Mouse (Mus musculus) hindbrain, embryonic 12.5 days (tissue): ENCODE measurements around the gene Pnpla6. TPM values are rescaled to one million over a fixed set of nuclear protein-coding genes. Genes with fewer than 3 reads are reported as not detected.

Experiments
- ATAC-seq: fragments of 200-750 bp; cut with Nextera tagmentation; 2 replicates; pipeline ENCODE4 v1.8.0; 2017; ENCODE audit warnings: moderate TSS enrichment; ENCODE audit not compliant: low FRiP score
- H3K27ac ChIP-seq: fragments of 300-500 bp; sonication (generic); 2 replicates; pipeline ENCODE4 v1.5.1; 2016; ENCODE audit warnings: mild to moderate bottlenecking
- H3K27me3 ChIP-seq: fragments of 300-500 bp; sonication (generic); 2 replicates; pipeline ENCODE4 v1.6.1; 2016; ENCODE audit warnings: mild to moderate bottlenecking
- H3K36me3 ChIP-seq: fragments of 300-500 bp; sonication (generic); 2 replicates; pipeline ENCODE4 v1.6.1; 2016; ENCODE audit warnings: mild to moderate bottlenecking
- H3K4me1 ChIP-seq: fragments of 300-500 bp; sonication (generic); 2 replicates; pipeline ENCODE4 v1.6.1; 2016
- H3K4me2 ChIP-seq: fragments of 300-500 bp; sonication (generic); replicated peaks from 2 replicates; pipeline ENCODE4 v1.6.1; 2016; ENCODE audit warnings: mild to moderate bottlenecking
- H3K4me3 ChIP-seq: fragments of 300-500 bp; sonication (generic); 2 replicates; pipeline ENCODE4 v1.5.1; 2016; ENCODE audit warnings: mild to moderate bottlenecking
- H3K9ac ChIP-seq: fragments of 300-500 bp; sonication (generic); 2 replicates; pipeline ENCODE4 v1.6.1; 2016; ENCODE audit warnings: mild to moderate bottlenecking, moderate library complexity
- H3K9me3 ChIP-seq: fragments of 300-500 bp; sonication (generic); replicated peaks from 2 replicates; pipeline ENCODE4 v1.6.1; 2016; ENCODE audit warnings: mild to moderate bottlenecking
- WGBS: fragments of 180-500 bp; shearing (Covaris S2); methylation state at CpG from one replicate; pipeline ENCODE4 v1.1.7; 2016; 5-methylcytosine and 5-hydroxymethylcytosine counted together
- polyA plus RNA-seq: library from polyadenylated mRNA; unstranded; fragments of >200 nt; fragmentation: Nextera tagmentation; extraction: Ambion mirVana; gene quantifications from 2 replicates; pipeline ENCODE4 v1.2.1, GENCODE M21; 2016

Pnpla6 gene
- polyA plus RNA-seq, result 32.6 and 38.9 TPM in 2 replicates

GRCm38 (mm10) chr8:3515260-3515671, at the start of gene Pnpla6:
Pnpla6 (plus strand) TSS chr8:3515384.
- H3K4me1 ChIP-seq, result peaks cover 5% of the 10 kb centered on the region
- peak; percentile 63 for ATAC-seq
- peak within 1 kb of the TSS; percentile 69 for H3K9ac ChIP-seq
- WGBS, result 0% methylated on average over 24 of the region's 25 CpGs
- H3K4me3 ChIP-seq, result peak within 1 kb of the TSS; percentile 52
- H3K27me3 ChIP-seq, result no peaks in the 10 kb centered on the region
- peak within 1 kb of the TSS; percentile 69 for H3K27ac ChIP-seq
- no peaks in the 10 kb centered on the region for H3K9me3 ChIP-seq
- peaks cover 33% of the 10 kb centered on the region for H3K36me3 ChIP-seq
- peak within 1 kb of the TSS; percentile 94 for H3K4me2 ChIP-seq

DNA sequence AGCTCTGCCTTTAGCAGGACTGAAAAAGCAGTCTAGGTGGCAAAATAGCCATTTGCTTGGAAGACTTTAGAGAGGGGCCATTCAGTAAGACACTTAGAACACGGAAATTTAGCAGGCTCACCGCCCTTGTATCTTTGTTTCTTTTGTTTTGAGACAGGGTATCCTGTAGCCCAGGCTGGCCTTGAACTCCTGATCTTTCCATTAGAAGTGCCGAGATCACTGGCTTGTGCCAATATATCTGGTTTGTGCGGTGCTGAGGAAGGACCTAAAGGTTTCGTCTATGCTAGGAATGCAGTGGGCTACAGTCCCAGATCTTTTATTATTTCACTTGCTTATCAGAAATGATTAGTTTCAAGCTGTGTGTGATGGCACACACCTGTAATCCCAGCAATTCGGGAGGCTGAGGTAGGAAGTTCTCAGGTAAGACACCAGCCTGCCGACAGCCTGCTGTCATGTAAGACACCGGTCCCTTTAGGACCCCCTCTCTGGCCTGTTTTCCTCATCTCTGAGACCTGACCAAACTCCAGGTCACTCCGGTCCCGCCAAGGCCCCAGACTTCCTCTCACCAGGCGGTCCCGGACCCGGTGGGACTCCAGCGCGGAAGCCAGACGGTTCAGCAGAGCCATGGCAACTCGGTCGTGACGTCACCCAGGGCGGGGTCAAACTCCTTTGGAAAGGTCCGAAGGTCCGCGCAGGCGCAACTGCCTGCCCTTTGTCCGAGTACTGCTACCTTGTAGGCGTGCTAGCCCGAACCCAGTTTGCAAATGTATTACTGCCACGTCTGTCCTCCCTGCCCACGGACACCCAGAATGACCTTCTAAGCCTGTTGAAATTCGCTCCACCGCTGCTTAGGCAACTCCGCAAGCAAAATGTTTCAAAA, 47.9 kb upstream of the Pnpla6 start, which contains the start of gene Pex11g:
Gene Pex11g, minus strand, starts transcription at position 675 of the 880 bp plus-strand sequence.
- Histone ChIP-seq H3K27me3 (no peaks in the 10 kb centered on the region), H3K4me3 (peak within 1 kb of the TSS; percentile 35), H3K9me3 (no peaks in the 10 kb centered on the region), H3K36me3 (no peaks in the 10 kb centered on the region), H3K4me1 (peaks cover 8% of the 10 kb centered on the region; the same call in 1 of the 2 replicates), H3K27ac (peak within 1 kb of the TSS; percentile 89), H3K4me2 (peak within 1 kb of the TSS; percentile 67), H3K9ac (peak within 1 kb of the TSS; percentile 68)
- peak; percentile 91 for ATAC-seq
- whole genome bisulfite sequencing, result 9% methylated on average over 32 of the region's 32 CpGs

GRCm38 (mm10) chr8:3467886-3468545, 47.2 kb upstream of the Pnpla6 start:
- H3K9ac ChIP-seq, result peak overlapping the region; percentile 68
- ATAC-seq, result peak; percentile 41
- H3K4me1 ChIP-seq, result peaks cover 8% of the 10 kb centered on the region; the same call in 1 of the 2 replicates
- peak overlapping the region; percentile 67 for H3K4me2 ChIP-seq
- peak overlapping the region; percentile 89 for H3K27ac ChIP-seq
- H3K9me3 ChIP-seq, result no peaks in the 10 kb centered on the region
- no peaks in the 10 kb centered on the region for H3K27me3 ChIP-seq
- H3K36me3 ChIP-seq, result no peaks in the 10 kb centered on the region
- H3K4me3 ChIP-seq, result peak overlapping the region; percentile 35
- 57% methylated on average over 9 of the region's 9 CpGs for WGBS

DNA sequence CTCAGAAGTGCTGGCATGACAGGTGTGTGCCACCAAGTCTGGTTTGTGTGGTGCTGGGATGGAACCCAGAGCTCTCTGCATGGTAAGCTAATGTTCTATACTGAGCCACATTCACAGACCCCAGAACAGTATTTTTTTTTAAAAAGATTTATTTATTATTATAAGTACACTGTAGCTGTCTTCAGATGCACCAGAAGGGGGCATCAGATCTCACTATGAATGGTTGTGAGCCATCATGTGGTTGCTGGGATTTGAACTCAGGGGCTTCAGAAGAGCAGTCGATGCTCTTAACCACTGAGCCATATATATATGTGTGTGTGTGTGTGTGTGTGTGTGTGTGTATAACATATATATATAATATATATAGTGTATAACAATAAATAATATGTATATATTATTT, 46.3 kb upstream of the Pnpla6 start:
- Histone ChIP-seq H3K4me3 (no peak overlapping the region), H3K4me2 (no peak overlapping the region), H3K36me3 (no peaks in the 10 kb centered on the region), H3K4me1 (peaks cover 8% of the 10 kb centered on the region; the same call in 1 of the 2 replicates), H3K9ac (no peak overlapping the region), H3K27ac (no peak overlapping the region), H3K27me3 (no peaks in the 10 kb centered on the region), H3K9me3 (no peaks in the 10 kb centered on the region)
- no peak for ATAC-seq
- WGBS, result 93% methylated on average over 1 of the region's 1 CpGs

- ATAC-seq, result no peak
- H3K27ac ChIP-seq, result no peak within 1 kb of the TSS
- H3K9ac ChIP-seq, result no peak within 1 kb of the TSS
- no peaks in the 10 kb centered on the region for H3K9me3 ChIP-seq
- peaks cover 8% of the 10 kb centered on the region; the same call in 1 of the 2 replicates for H3K4me1 ChIP-seq
- peaks cover 5% of the 10 kb centered on the region; the same call in 1 of the 2 replicates for H3K27me3 ChIP-seq
- no peaks in the 10 kb centered on the region for H3K36me3 ChIP-seq
- H3K4me3 ChIP-seq, result no peak within 1 kb of the TSS
- H3K4me2 ChIP-seq, result no peak within 1 kb of the TSS
These were observed 44.6 kb upstream of the Pnpla6 start, which contains the start of gene Tex45 for GRCm38 (mm10) chr8:3470562-3470961. Tex45 (plus strand) TSS chr8:3470862.

DNA sequence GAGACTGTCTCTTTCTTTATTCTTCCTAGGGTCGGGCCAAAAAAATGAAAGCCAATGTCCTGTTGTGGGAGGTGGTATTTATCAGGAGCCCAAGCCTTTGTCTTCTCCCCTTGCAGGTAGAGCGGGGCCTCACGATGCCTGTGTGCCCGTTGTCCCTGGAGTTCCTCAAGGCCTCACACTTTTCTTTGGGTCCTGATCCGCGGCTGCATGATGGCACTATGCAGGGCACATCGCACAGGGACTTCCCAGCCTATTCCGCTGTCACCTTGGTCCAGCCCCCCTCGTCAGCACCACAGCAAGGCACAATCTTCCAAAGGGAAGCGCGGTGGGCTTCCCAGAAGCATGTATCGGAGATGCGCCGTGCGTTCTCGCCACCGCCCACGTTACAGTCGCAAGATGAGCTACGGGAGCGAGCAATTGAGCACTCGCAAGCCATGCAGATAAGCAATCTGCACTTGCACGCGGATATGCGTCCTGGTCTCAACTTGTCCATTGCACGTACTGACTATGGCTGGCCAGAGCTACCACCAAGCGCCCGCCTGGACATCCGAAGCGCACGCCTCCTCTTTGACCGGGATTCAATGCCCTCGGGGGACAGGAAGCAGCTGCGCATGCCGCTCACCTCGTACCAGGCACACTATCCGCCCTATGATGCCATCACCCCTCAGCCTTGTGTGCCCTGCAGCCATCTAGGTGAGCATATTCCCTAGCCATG, 39.3 kb upstream of the Pnpla6 start:
- Histone ChIP-seq H3K9me3 (no peaks in the 10 kb centered on the region), H3K36me3 (no peaks in the 10 kb centered on the region), H3K4me2 (peak overlapping the region; percentile 50), H3K4me3 (peak overlapping the region; percentile 27), H3K27ac (no peak overlapping the region), H3K4me1 (no peaks in the 10 kb centered on the region), H3K27me3 (peaks cover 22% of the 10 kb centered on the region), H3K9ac (peak overlapping the region; percentile 47)
- ATAC-seq, result peak; percentile 47
- 28% methylated on average over 37 of the region's 37 CpGs for WGBS

GRCm38 (mm10) chr8:3480221-3480785, 34.9 kb upstream of the Pnpla6 start:
- Histone ChIP-seq H3K9me3 (no peaks in the 10 kb centered on the region), H3K27me3 (peaks cover 19% of the 10 kb centered on the region), H3K9ac (no peak overlapping the region), H3K4me2 (no peak overlapping the region), H3K4me3 (no peak overlapping the region), H3K27ac (no peak overlapping the region), H3K36me3 (no peaks in the 10 kb centered on the region), H3K4me1 (no peaks in the 10 kb centered on the region)
- 81% methylated on average over 4 of the region's 4 CpGs for WGBS
- ATAC-seq, result no peak

DNA sequence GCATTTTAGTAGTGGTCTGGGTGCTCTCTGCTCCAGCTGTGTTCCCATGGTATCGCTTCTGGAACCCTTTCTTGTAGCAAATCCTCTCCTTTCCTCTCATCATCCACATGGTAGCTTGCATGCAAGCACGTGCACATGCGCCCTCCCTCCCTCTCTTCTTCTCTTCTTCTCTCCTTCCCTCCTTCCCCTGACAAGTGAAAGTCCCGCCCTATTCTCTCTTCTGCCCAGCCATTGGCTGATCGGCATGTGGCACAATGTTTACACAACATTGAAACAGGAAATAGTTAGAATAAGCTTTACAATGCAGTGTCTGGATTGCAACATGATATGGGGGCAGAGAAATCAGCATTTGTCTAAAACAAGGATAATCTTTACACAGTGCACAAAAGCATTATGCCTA, 33.6 kb upstream of the Pnpla6 start:
- H3K27ac ChIP-seq, result no peak overlapping the region
- WGBS, result 61% methylated on average over 5 of the region's 5 CpGs
- no peak overlapping the region for H3K9ac ChIP-seq
- no peak overlapping the region for H3K4me2 ChIP-seq
- H3K27me3 ChIP-seq, result peaks cover 6% of the 10 kb centered on the region; the same call in 1 of the 2 replicates
- H3K4me3 ChIP-seq, result no peak overlapping the region
- no peaks in the 10 kb centered on the region for H3K4me1 ChIP-seq
- no peaks in the 10 kb centered on the region for H3K9me3 ChIP-seq
- ATAC-seq, result no peak
- H3K36me3 ChIP-seq, result no peaks in the 10 kb centered on the region

DNA sequence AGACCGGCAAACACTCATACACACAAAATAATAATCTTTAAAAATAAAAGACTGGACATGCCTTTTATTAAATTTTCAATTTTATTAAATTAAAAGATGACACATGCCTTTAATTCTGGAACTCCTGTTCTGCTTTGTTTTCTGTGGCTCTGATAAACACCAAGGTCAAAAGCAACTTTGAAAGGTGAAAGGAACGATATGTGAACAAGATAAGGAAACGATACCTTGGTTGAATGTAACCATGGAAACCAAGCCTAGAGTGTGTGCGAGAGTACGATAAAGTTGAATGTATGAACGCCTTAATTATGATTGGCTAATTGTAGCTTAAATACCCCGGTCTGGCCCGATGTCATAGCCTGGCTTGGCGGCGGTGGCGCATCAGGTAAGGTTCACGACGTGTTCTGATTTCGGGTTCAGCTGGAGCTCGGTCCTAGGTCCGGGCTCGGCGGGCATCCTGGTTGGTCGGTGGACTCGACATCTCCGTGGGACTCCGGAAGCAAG, 32.9 kb upstream of the Pnpla6 start:
- 88% methylated on average over 22 of the region's 22 CpGs for WGBS
- no peak overlapping the region for H3K9ac ChIP-seq
- ATAC-seq, result no peak
- no peaks in the 10 kb centered on the region for H3K4me1 ChIP-seq
- H3K36me3 ChIP-seq, result no peaks in the 10 kb centered on the region
- peaks cover 2% of the 10 kb centered on the region; the same call in 1 of the 2 replicates for H3K27me3 ChIP-seq
- no peak overlapping the region for H3K27ac ChIP-seq
- no peak overlapping the region for H3K4me3 ChIP-seq
- H3K9me3 ChIP-seq, result no peaks in the 10 kb centered on the region
- H3K4me2 ChIP-seq, result no peak overlapping the region

GRCm38 (mm10) chr8:3483546-3483945, 31.6 kb upstream of the Pnpla6 start:
- no peaks in the 10 kb centered on the region for H3K9me3 ChIP-seq
- 84% methylated on average over 7 of the region's 7 CpGs for WGBS
- no peak overlapping the region for H3K4me3 ChIP-seq
- no peak for ATAC-seq
- no peaks in the 10 kb centered on the region for H3K36me3 ChIP-seq
- H3K9ac ChIP-seq, result no peak overlapping the region
- H3K4me2 ChIP-seq, result no peak overlapping the region
- no peak overlapping the region for H3K27ac ChIP-seq
- no peaks in the 10 kb centered on the region for H3K4me1 ChIP-seq
- H3K27me3 ChIP-seq, result no peaks in the 10 kb centered on the region

DNA sequence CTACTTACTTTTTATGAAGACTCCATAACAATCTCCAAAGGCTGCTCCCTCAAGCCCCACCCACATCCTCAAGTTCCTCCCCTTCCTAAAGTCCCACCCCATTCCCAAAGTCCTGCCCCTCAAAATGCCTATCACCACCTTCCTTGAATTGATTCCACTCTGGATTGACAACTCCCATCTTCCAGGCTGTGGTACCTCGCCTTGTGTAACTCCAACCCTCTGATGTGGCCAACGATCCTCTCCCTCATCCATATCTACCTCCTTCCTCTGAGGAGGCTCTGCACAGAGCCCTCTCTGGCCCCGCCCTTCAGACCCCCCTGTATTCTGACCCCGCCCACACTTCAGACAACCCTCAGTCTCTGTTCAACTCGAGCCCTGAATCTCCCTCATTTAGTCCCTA, 30.0 kb upstream of the Pnpla6 start:
- Histone ChIP-seq H3K4me2 (no peak overlapping the region), H3K4me3 (no peak overlapping the region), H3K27me3 (no peaks in the 10 kb centered on the region), H3K9ac (no peak overlapping the region), H3K9me3 (no peaks in the 10 kb centered on the region), H3K4me1 (no peaks in the 10 kb centered on the region), H3K36me3 (no peaks in the 10 kb centered on the region), H3K27ac (no peak overlapping the region)
- ATAC-seq, result no peak
- WGBS, result 25% methylated on average over 5 of the region's 5 CpGs
